Mouse (Mus musculus): Measurements from ENCODE around the gene Clasrp. TPM values are rescaled to one million over a fixed set of nuclear protein-coding genes. Genes with fewer than 3 reads are reported as not detected.
"Not testable (repeated sequence)": the region's sequence is repeated elsewhere in the genome, so short reads cannot be mapped to it uniquely, and the experiment has no call there.

Gene Clasrp
- total RNA-seq, 2 experiments from 2014 or later, result 23.4 to 32.6 TPM

GRCm38 (mm10) chr7:19610969-19611368 is 6.7 kb upstream of the Clasrp start:
- no peak for ATAC-seq (ENCODE audit: poor library complexity, severe bottlenecking)

DNA sequence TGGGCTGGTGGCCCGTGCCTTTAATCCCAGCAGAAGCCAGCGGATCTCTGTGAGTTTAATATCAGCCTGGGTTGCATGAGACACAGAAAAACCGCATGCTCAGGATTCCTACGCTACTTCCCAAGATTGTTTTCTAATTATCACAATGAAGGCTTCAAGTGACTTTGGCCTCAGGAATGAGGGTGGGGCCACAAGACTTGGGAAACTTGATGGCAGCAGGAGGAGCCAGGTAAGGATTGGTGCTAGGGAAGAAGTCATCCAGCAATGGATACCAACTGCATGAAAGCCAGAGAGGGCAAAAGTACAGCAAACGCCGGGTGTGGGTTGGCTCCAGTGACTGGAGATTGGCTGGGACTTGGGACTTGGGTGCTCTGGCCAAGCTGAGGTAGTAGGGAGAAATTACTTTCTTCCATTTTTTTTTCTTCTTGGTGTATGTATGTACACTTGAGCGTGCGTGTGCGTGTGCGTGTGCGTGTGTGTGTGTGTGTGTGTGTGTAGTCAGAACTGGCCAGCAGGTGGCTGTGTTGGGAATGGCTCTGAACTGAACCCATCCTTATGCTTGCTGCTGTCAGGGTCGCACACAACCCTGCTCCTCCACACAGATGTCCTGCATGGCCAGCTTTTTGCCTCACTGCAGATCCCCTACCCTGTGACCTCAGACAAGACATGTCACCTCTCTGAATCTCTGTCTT is 5.5 kb upstream of the Clasrp start:
- ATAC-seq (ENCODE audit: poor library complexity, severe bottlenecking), result no peak

DNA sequence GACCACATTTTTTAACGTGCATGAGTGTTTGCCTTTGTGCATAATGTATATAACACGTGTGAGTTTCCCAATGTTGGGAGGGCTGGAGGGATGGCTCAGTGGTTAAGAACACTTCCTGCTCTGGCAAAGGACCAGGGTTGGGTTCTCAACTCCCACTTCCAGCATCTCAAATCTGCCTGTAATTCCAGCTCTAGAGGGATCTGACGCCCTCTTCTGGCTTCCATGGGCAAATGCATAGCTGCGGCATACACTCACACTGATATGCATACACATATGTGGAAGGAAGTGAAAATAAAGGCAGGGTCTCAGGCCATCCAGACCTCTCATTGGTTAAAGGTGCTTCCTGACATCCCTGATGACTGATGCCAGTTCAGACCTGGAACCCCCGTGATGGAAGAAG is 3.0 kb upstream of the Clasrp start:
- ATAC-seq (ENCODE audit: poor library complexity, severe bottlenecking), result no peak

- ATAC-seq (ENCODE audit: poor library complexity, severe bottlenecking), result not testable (repeated sequence)
Measured at GRCm38 (mm10) chr7:19604606-19605214, 424 bp upstream of the Clasrp start.

DNA sequence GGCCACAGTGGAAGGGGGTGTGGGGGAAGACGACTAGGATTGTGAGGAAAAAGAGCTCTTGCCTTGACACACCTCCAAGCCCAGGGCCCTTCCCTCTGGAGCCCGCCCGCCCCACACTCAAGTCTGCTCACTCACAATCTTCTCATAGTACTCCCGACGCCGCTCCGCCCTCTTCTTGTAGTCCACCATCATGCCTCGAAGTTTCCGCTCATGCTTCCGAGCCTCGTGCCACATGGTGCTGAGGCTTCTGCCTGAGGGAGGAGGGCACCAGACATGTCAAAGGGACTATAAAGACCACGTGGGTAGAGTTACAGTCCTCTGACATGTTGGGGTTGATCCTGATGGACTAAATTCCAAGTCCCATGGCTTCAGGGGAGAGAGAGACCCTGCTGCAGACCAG is 1.2 kb downstream of the Clasrp start:
- ATAC-seq (ENCODE audit: poor library complexity, severe bottlenecking), result no peak

DNA sequence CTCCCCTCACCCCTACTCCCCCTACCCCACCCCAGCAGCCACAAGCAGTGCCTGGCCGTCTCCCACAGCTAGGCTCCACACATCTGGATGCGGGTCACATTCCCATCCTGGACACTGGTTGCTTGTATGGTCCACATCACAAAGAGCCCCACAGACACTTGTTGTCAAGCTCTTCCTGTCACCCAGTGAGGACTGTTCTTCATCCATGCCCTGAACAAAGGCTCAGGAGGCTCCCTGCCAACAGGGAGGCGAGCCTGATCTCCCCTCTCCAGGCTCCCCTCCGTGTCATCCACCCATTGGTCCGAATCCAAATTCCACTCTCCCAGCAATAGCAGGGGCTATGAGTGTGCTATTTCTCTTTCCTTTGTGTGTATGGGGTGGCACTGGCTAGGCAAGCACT is 3.7 kb downstream of the Clasrp start:
- ATAC-seq (ENCODE audit: poor library complexity, severe bottlenecking), result no peak

DNA sequence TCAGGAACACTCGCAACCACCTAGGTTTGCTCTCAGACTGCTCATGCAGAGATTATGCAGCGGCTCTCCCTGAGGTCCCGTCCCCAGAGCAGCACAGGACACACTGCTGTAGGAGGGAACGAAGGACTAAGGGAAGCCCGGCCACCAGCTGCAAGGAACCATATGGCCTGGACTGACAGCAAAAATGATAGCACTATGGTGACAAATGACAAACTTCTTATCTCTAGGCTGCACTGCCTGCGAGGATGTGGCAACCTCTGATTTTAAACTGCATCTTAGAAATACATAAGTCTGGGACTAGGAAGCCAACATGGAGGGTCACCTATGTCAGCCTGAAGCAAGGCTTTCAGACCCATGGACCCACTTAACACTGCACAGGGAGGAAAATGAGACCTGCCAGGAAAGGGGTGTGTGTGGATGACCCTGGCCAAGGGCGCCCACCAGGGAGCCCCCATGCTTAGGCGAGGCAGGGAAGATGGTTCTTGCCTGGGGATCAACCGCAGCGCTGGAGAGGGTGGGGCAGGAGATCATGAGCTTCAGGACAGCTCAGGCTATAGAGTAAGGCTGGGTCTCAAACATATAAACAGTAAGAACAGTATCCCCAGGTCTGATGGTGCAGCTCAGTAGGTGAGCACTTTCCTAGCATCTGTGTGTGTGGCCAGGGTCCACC is 11.1 kb downstream of the Clasrp start:
- ATAC-seq (ENCODE audit: poor library complexity, severe bottlenecking), result no peak

- ATAC-seq (ENCODE audit: poor library complexity, severe bottlenecking), result peak; percentile 93
Measured at GRCm38 (mm10) chr7:19589917-19590316, 14.4 kb downstream of the Clasrp start.

- ATAC-seq (ENCODE audit: poor library complexity, severe bottlenecking), result peak; percentile 50
Measured at GRCm38 (mm10) chr7:19589207-19589606, 15.1 kb downstream of the Clasrp start.

GRCm38 (mm10) chr7:19586269-19586668 is 18.0 kb downstream of the Clasrp start:
- no peak for ATAC-seq (ENCODE audit: poor library complexity, severe bottlenecking)

DNA sequence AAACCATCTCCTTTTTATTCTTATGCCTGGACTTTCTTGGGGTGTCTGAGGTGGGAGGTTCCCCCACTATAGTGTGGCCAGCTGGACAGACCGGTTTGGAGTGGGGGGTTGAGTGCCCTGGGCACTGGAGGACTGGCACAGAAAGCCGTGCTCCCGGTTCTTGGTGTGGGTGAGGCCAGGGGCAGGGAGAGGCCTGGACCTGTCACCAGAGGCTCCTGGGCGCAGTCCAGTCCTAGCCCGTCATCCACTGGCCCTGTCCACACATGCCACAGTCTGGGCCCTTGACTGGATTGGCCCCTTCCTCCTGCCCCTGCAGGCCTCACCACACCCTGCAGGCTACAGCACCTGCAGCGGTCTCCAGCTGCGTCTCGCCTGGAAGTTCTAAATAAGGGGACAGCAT is 23.7 kb downstream of the Clasrp start:
- no peak for ATAC-seq (ENCODE audit: poor library complexity, severe bottlenecking)

GRCm38 (mm10) chr7:19579751-19580150 is 24.5 kb downstream of the Clasrp start:
- no peak for ATAC-seq (ENCODE audit: poor library complexity, severe bottlenecking)

GRCm38 (mm10) chr7:19578436-19578835 is 25.9 kb downstream of the Clasrp start:
- no peak for ATAC-seq (ENCODE audit: poor library complexity, severe bottlenecking)

DNA sequence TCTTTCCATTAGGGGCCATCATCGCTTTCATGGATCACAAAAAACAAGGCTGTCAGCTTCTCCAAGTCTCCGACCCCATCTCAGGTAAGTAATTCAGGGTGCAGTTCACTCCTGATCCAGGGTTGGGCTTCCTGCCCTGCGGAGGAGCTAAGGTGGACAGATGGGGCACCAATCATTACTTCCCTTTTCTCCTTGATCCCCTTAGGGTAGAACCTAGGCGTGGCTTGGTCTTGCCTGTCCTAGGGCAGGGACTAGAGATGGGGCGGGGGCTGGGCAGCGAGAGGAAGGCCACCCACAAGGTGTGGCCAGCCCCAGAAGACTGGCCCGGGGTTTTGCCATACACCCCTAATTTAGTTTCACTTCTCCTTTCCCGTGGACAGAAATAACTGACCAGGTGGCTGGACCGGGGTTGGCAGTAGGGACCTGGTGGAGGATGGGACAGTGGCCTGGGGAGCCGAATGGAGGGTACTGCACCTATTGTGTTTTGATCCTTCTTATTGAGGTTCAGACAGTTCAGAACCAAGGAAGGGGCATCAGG is 26.3 kb downstream of the Clasrp start:
- ATAC-seq (ENCODE audit: poor library complexity, severe bottlenecking), result peak; percentile 87

DNA sequence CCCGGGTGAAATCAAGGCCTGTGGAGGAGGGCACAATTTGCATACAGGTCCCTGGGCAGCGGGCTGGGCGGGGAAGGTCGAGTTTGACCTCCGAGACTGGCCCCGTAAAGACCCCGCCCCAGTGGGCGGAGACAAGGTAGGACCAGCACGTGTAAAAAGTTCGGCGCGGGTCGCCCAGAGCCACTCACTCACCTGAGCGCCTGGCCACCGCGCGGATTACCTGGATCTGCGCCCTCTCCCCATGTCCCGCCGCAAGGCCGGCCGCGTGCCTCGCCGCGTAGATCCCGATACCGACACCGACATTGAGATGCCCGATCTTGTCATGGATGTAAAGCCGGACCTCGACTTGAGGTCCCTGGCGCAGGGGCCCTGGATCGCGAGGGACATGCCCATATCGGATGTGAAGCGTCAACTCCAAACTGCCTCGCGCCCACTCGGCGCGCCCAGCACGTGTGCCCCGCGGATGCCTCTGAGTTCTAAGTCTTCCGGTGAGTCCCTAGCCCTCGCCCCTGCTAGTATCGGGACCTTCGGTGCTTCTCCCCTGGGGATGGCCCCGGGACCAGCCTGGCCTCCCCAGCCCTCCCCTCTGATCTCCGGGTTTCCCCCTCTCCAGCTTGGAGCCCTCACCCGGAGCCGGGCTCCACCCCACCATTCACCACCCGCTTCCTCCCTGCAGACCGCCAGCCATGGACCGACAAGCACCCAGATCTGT is 27.0 kb downstream of the Clasrp start, which contains the start of the genes Zfp296 and Gemin7:
Gene Zfp296, plus strand, starts transcription at position 147 of the 712 bp plus-strand sequence.
Gene Gemin7, minus strand, starts transcription at position 455 of the 712 bp plus-strand sequence.
- peak; percentile 49 for ATAC-seq (ENCODE audit: poor library complexity, severe bottlenecking)

- no peak for ATAC-seq (ENCODE audit: poor library complexity, severe bottlenecking)
Measured at GRCm38 (mm10) chr7:19575559-19575958, 28.7 kb downstream of the Clasrp start.

DNA sequence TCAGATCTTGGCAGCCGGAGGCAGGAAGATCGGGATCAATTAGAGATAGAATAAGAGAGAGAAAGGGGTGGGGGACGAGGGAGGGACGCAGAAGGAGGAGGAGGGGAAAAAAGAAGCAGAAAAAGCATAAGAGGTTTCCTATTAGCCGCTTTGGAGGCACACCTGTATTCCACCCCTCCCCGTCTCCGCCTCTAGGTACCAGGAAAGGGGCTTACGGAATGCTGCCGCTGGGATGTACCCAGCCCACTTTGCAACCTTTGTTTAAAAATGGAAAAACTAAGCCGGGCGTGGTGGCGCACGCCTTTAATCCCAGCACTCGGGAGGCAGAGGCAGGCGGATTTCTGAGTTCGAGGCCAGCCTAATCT is 30.5 kb downstream of the Clasrp start:
- no peak for ATAC-seq (ENCODE audit: poor library complexity, severe bottlenecking)

GRCm38 (mm10) chr7:19572926-19573775 is 31.1 kb downstream of the Clasrp start:
- peak; percentile 70 for ATAC-seq (ENCODE audit: poor library complexity, severe bottlenecking)

DNA sequence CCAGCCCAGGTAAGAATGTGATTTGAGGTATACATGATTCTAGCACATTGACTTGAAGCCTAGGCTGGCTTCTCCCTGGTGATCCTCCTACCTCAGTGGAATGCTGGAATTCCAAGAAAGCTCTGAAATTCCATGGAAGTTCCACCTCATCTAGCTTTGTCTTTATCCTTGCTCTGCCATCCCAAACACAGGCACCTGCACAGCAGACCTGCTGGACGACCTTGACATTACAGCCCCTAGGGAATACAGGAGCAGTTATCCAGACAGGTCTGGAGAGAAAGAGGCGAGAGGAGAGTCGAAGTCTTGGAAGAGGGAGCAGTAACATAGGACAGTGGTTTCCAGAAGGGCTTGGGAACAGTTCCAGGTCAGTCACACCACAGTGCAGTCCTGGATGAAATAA is 34.6 kb downstream of the Clasrp start:
- ATAC-seq (ENCODE audit: poor library complexity, severe bottlenecking), result no peak

DNA sequence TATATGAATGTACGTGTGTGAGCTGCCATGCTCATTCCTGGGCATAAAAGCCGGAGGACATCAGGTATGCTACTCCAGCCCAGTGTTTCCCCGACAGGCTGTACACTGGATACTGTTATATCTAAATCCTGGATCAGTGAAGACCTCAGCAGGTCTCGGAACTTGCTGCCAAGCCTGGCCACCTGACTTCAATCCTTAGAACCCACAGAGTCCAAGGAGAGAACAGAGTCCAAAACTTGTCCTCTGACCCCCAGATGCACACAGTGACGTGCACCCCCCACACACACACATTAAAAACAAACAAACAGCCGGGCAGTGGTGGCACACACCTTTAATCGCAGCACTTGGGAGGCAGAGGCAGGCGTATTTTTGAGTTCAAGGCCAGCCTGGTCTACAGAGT is 36.9 kb downstream of the Clasrp start:
- ATAC-seq (ENCODE audit: poor library complexity, severe bottlenecking), result no peak

Measured in megakaryocyte, adult 5-6 weeks (primary cell).